Mouse (Mus musculus): ENCODE data around the gene Rflnb.

- TF ChIP-seq CTCF (conservative IDR thresholded peaks at IDR 0.05; ENCODE audit: low read length) (0 out of 2 replicates have a peak, but pooled peaks have one; percentile 10), NANOG (IDR thresholded peaks at IDR 0.05; ENCODE audit: borderline replicate concordance, low read length) (no peak)
These were observed 28.9 kb upstream of the Rflnb start for GRCm38 (mm10) chr11:76056487-76056886.
